Mouse (Mus musculus) stomach, embryonic 15.5 days (tissue): ENCODE measurements around the gene Nnmt. TPM values are rescaled to one million over a fixed set of nuclear protein-coding genes. Genes with fewer than 3 reads are reported as not detected.

ENCODE experiments used
- ATAC-seq: fragments of 200-750 bp; cut with Nextera tagmentation; 2 replicates; pipeline ENCODE4 v1.8.0; 2017; ENCODE audit warnings: low read depth, moderate number of reproducible peaks, moderate TSS enrichment; ENCODE audit not compliant: insufficient read depth, low FRiP score
- H3K27ac ChIP-seq: fragments of 300-500 bp; sonication (generic); 2 replicates; pipeline ENCODE4 v1.5.1; 2015; ENCODE audit warnings: mild to moderate bottlenecking, inconsistent platforms
- H3K27me3 ChIP-seq: fragments of 300-500 bp; sonication (generic); replicated peaks from 2 replicates; pipeline ENCODE4 v1.6.1; 2015; ENCODE audit warnings: inconsistent platforms
- H3K36me3 ChIP-seq: fragments of 300-500 bp; sonication (generic); 2 replicates; pipeline ENCODE4 v1.6.1; 2015; ENCODE audit warnings: inconsistent platforms
- H3K4me1 ChIP-seq: fragments of 300-500 bp; sonication (generic); 2 replicates; pipeline ENCODE4 v1.6.1; 2015; ENCODE audit warnings: inconsistent platforms
- H3K4me2 ChIP-seq: fragments of 300-500 bp; sonication (generic); 2 replicates; pipeline ENCODE4 v1.6.1; 2015; ENCODE audit warnings: mild to moderate bottlenecking, inconsistent platforms
- H3K4me3 ChIP-seq: fragments of 300-500 bp; sonication (generic); replicated peaks from 2 replicates; pipeline ENCODE4 v1.5.1; 2015; ENCODE audit warnings: inconsistent platforms
- H3K9ac ChIP-seq: fragments of 300-500 bp; sonication (generic); 2 replicates; pipeline ENCODE4 v1.6.1; 2015; ENCODE audit warnings: inconsistent platforms
- H3K9me3 ChIP-seq: fragments of 300-500 bp; sonication (generic); 2 replicates; pipeline ENCODE4 v1.6.1; 2016; ENCODE audit warnings: inconsistent platforms
- WGBS: fragments of 180-500 bp; shearing (Covaris S2); methylation state at CpG from one replicate; pipeline ENCODE4 v1.1.7; 2015; 5-methylcytosine and 5-hydroxymethylcytosine counted together
- polyA plus RNA-seq: library from polyadenylated mRNA; unstranded; fragments of >200 nt; fragmentation: Nextera tagmentation; extraction: Ambion mirVana; gene quantifications from 2 replicates; pipeline ENCODE4 v1.2.1, GENCODE M21; 2015

The Nnmt gene
- 2.1 and 3.5 TPM in 2 replicates for polyA plus RNA-seq

DNA sequence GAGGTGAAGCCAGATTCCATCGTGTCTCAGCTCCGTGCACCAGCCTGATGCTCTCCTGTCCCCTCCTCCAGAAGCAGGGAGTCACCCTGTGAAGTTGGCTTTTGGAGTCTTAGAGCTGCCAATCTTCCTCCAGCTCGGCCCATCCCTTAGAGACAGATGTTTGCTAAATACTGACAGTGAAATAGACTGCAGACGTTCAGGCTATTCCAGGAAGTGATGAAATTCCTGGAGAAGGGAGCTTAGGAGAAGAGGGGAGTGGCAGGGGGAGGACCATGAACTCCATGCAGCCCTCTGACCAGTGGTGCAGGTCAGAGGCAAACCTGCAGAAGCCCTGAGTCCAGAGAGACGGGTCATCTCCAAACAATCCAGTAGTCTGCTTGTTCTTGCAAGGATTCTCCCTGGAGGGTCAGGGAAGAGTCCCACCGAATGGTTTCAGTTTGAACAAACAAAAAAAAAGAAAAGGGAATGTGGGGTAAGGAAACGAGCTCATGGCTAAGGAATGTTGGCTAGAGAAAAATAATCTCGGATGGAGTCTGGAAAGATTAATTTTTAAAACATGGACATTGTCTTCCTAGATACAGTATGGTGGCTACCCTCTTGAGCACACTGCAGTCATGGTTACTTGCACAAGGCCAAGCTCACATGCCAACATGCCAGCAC, at the start of gene Nnmt:
Gene Nnmt, minus strand, starts transcription at position 215 of the 660 bp plus-strand sequence.
- Histone ChIP-seq H3K4me3 (no peak within 1 kb of the TSS), H3K9me3 (no peaks in the 10 kb centered on the region), H3K4me2 (no peak within 1 kb of the TSS), H3K9ac (no peak within 1 kb of the TSS), H3K27me3 (no peaks in the 10 kb centered on the region), H3K27ac (no peak within 1 kb of the TSS), H3K4me1 (no peaks in the 10 kb centered on the region), H3K36me3 (no peaks in the 10 kb centered on the region)
- WGBS: 22% methylated on average over 8 of the region's 8 CpGs
- ATAC-seq: no peak

DNA sequence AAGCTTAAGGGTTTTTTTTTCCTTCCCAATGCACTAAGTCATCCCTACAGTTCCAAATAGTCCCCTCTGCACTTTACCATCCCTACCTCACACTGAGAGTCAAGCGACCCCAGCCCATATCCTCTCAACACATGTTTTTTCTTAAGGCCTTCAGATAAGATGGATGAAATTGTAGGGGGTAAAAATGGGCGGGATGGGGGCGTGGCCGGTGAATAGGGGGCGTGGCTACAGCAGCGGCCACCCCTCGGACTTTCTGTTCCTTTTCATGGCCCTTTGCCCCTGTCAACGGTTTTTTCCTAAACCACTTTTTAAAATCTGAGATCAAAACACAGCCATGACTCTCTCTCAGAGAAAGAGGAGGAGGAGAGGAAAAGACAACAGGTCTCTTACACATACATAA, 49.8 kb upstream of the Nnmt start:
- Histone ChIP-seq H3K36me3 (no peaks in the 10 kb centered on the region), H3K4me2 (no peak overlapping the region), H3K4me3 (no peak overlapping the region), H3K9me3 (no peaks in the 10 kb centered on the region), H3K27me3 (0 out of 2 replicates have a peak, but pooled peaks cover 3% of the 10 kb centered on the region), H3K9ac (no peak overlapping the region), H3K27ac (no peak overlapping the region), H3K4me1 (peaks cover 8% of the 10 kb centered on the region)
- no peak for ATAC-seq
- 10% methylated on average over 8 of the region's 8 CpGs for WGBS

DNA sequence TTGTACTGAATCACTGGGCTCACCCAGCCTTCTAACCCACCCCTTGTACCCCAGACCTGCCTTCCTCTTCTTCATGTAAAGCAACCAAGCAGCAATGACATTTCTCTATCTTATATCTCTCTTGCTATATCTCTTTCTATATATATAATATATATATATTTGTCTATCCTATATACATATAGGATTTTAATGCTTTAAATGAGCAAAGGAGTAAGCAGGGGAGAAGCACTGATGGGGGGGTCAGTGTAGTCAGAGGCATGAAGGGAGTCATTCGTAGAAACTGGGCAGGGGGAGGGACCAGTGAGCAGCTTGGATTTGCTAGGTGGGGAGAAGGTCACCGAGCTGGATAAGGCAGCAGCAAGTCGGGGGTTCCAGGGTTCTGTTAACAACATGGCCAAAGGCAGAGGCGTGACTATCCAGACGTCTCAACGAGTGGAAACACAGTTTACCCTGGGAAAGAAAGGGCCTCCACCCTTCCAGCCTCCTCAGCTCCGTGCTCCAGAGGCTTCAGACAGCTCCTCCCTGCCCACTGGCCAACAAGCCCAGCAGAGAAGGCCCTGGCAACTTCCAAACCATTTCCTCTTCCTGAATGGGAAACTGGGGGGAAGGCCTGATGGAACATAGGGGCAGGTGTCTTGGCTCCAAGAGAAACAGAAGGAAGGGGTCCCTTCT, 48.6 kb upstream of the Nnmt start:
- 46% methylated on average over 7 of the region's 7 CpGs for WGBS
- Histone ChIP-seq H3K27ac (no peak overlapping the region), H3K27me3 (peaks cover 9% of the 10 kb centered on the region; the same call in 1 of the 2 replicates)

DNA sequence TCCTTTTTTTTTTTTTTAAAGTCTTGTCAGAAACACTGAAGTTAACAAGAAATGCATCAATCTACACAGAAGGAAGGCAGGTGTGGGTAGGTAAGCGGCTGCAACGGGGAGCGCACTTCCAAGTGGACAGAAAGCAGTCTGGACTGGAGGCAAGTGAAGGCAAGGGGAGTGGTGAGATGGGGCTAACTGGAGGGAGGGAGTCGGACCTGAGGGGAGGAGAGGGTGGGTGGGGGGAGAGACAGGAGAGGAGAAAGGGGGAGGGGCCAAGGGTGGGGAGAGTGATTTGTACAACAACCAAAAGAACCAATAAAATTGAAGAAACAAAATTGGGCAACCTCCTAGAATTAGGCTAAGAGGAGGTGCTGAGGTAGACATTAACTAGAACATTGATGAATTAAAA, 47.1 kb upstream of the Nnmt start:
- Histone ChIP-seq H3K9me3 (no peaks in the 10 kb centered on the region), H3K36me3 (no peaks in the 10 kb centered on the region), H3K9ac (no peak overlapping the region), H3K27me3 (peaks cover 8% of the 10 kb centered on the region; the same call in 1 of the 2 replicates), H3K4me2 (no peak overlapping the region), H3K27ac (no peak overlapping the region), H3K4me3 (no peak overlapping the region), H3K4me1 (peaks cover 21% of the 10 kb centered on the region)
- no peak for ATAC-seq
- WGBS: 57% methylated on average over 4 of the region's 4 CpGs

More for the DNA sequence above, 48.6 kb upstream of the Nnmt start:
- Histone ChIP-seq H3K9me3 (no peaks in the 10 kb centered on the region), H3K4me1 (peaks cover 16% of the 10 kb centered on the region), H3K4me3 (no peak overlapping the region), H3K4me2 (no peak overlapping the region), H3K36me3 (no peaks in the 10 kb centered on the region), H3K9ac (no peak overlapping the region)
- ATAC-seq: no peak

DNA sequence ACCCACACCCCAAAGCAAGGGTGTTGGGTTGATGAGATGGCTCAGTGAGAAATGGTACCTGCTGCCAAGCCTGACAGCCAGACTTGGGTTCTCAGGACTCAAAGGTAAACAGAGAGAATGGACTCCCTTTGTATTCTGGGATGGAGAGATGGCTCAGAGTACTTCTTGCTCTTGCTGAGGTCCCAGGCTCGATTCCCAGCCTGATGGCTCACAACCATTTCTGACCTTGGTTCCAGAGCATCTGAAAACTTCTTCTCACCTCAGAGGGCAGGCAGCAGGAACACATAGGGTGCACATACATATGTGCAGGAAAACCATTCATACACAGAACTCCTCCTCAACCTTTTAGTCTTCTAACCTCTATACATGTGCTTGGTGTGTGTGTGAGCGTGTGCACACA, 45.9 kb upstream of the Nnmt start:
- Histone ChIP-seq H3K36me3 (no peaks in the 10 kb centered on the region), H3K27me3 (peaks cover 6% of the 10 kb centered on the region; the same call in 1 of the 2 replicates), H3K9me3 (no peaks in the 10 kb centered on the region), H3K9ac (no peak overlapping the region), H3K4me2 (no peak overlapping the region), H3K4me1 (peaks cover 21% of the 10 kb centered on the region), H3K27ac (no peak overlapping the region), H3K4me3 (no peak overlapping the region)
- 86% methylated on average over 2 of the region's 2 CpGs for WGBS
- no peak for ATAC-seq

DNA sequence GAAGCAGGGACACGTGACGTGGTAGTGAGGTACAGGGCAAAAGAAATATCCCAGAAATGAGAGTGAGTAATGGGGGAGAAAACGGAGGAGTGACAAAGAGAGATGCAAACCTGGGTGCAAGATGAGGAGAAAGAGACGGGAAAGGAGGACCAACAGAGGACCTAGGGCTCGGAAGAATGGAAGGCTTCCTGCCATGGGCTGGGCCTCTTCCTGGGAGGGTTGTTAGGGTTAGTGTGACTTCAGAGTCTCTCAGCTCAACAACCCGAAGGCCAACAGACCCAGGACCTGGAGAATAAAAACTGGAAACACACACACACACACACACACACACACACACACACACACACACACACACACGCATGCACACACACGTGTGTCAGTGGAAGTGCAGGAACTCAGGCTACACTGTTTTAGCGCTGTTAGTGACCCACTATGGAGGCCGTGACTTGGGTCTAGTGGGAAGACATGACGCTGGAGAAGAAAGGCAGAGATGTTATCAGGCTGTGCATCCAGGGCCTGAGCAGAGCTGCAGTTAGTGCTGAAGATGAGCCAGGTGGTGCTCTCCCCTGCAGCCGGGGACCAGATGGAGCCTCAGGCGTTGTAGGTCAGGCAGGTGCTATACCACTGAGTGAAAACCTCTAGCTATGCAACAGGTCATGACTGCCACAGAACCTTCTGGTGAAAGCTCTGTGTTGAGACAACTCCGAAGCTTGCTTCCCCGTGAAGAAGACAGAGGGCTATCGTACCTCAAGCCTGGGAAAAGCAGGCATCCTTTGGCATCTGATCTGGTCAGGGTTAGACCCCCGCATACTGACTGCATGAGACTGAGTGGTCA, 45.1 kb upstream of the Nnmt start:
- no peak for ATAC-seq
- H3K9me3 ChIP-seq: no peaks in the 10 kb centered on the region
- 51% methylated on average over 17 of the region's 17 CpGs for WGBS
- H3K4me1 ChIP-seq: peaks cover 17% of the 10 kb centered on the region
- H3K36me3 ChIP-seq: no peaks in the 10 kb centered on the region
- H3K4me3 ChIP-seq: no peak overlapping the region
- H3K27ac ChIP-seq: no peak overlapping the region
- peak overlapping the region; percentile 56 for H3K4me2 ChIP-seq
- peaks cover 6% of the 10 kb centered on the region; the same call in 1 of the 2 replicates for H3K27me3 ChIP-seq
- no peak overlapping the region for H3K9ac ChIP-seq

DNA sequence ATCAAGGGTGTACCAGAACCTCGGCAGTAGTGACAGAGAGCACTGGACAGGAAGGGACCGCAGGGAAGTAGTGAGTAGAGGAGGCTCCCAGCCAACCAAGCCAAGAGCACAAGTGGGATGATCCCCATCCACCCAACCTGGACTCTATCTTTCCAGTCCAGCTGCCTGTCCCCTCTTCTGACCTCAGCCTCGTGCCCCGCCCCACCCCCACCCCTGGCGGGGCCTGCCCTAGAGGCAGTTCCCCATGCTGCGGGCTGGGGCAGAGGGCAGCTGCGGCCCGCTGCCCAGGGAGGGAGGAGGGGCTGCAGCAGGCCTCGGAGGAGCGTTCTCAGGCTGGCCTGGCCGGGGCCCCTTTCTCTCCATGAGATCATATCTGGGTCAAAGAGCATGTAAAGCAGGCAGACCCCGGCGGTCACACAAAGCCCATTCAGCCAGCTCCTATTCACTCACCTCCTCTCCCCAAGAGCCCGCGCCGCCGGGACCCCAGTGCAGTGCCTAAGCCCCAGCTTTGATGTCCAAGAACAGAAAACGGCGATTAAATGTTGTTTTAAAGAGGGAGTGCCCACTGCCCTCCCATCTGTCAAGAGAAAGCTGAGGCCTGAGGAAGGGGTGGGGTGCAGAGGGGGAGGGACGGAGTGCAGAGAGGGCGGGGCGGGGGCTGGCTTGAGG, 44.3 kb upstream of the Nnmt start:
- peaks cover 17% of the 10 kb centered on the region for H3K4me1 ChIP-seq
- ATAC-seq: peak; percentile 48; the same call in 1 of the 2 replicates
- WGBS: 4% methylated on average over 22 of the region's 22 CpGs

DNA sequence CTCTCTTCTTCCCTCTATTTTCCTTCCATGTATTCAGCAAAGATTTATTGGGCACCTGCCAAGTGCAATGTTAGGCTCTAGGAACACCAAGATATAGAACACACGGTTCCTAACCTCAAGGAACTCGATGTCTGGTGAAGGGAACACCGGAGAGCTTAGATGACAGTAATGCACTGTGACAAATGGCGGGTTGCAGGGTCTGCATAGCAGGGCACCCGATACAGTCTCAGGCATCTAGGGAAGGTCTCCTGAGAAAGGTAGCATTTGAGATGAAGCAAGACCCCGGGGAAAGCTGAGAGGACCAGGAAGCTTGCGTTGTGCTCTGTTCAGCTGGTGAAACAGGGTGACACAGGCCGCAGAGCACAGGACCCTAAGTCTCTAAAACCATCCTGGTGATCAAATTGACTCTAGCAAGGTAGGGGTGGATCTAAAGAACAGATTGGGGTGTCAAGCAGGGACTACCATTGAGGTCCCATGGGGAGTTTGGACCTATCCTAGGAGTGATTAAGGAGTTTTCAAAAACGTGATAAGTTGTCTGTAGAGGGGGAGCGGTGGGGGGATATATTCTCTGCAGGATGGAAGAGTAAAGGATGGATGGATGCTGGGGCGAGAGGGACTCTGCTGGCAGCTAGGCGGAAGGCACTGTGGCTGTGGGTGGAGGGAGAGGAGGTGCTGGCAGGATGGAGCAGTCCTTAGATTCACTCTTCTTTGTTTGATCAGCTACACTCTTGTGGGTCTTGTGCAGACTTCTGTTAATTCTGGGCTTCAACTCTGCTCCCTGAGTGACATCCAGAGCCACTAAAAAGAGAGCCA, 43.5 kb upstream of the Nnmt start:
- H3K27me3 ChIP-seq: peaks cover 6% of the 10 kb centered on the region; the same call in 1 of the 2 replicates
- H3K4me3 ChIP-seq: peak overlapping the region; percentile 27
- 53% methylated on average over 12 of the region's 12 CpGs for WGBS
- H3K27ac ChIP-seq: no peak overlapping the region
- H3K9ac ChIP-seq: no peak overlapping the region
- H3K4me1 ChIP-seq: peaks cover 13% of the 10 kb centered on the region
- H3K9me3 ChIP-seq: no peaks in the 10 kb centered on the region
- H3K4me2 ChIP-seq: peak overlapping the region; percentile 56
- no peak for ATAC-seq
- H3K36me3 ChIP-seq: no peaks in the 10 kb centered on the region

More for the DNA sequence above, 44.3 kb upstream of the Nnmt start:
- no peaks in the 10 kb centered on the region for H3K36me3 ChIP-seq
- no peaks in the 10 kb centered on the region for H3K9me3 ChIP-seq
- H3K9ac ChIP-seq: no peak overlapping the region
- H3K27ac ChIP-seq: no peak overlapping the region
- H3K4me2 ChIP-seq: peak overlapping the region; percentile 56
- peaks cover 6% of the 10 kb centered on the region; the same call in 1 of the 2 replicates for H3K27me3 ChIP-seq
- H3K4me3 ChIP-seq: peak overlapping the region; percentile 27

DNA sequence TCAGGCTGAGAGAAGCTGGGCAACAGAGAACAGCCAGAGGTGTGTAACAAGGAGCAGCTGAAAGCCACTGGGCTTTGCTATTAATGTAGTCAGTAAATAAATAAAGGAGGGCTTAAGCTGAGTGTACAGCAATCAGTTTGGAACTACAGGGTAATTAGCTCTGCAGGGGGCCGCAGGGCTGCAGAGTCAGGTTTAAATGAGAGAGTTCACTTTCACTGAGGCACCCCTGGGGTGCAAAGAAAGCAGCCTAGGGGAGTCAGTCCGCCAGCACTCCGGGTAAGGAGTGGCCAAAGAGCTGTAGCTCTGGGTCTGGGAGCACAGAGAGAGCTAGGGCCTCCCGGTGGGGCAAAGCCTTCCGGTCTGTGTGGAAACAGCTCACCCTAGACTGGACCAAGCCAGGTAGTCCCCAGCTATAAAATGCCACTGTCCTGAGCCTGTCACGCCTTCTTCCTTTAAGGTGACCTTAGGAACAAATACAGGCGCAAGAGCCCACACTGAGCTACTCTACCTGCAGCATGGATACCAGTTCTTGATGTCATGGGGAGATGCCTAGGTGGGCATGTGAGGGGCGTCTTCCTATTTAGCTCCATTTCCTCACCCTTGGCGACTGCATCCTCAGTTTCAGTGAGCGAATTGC, 42.8 kb upstream of the Nnmt start:
- peaks cover 6% of the 10 kb centered on the region; the same call in 1 of the 2 replicates for H3K27me3 ChIP-seq
- no peaks in the 10 kb centered on the region for H3K36me3 ChIP-seq
- H3K4me2 ChIP-seq: no peak overlapping the region
- H3K9me3 ChIP-seq: no peaks in the 10 kb centered on the region
- no peak overlapping the region for H3K4me3 ChIP-seq
- H3K9ac ChIP-seq: no peak overlapping the region
- H3K27ac ChIP-seq: no peak overlapping the region
- ATAC-seq: no peak
- peaks cover 13% of the 10 kb centered on the region for H3K4me1 ChIP-seq
- 49% methylated on average over 10 of the region's 10 CpGs for WGBS

DNA sequence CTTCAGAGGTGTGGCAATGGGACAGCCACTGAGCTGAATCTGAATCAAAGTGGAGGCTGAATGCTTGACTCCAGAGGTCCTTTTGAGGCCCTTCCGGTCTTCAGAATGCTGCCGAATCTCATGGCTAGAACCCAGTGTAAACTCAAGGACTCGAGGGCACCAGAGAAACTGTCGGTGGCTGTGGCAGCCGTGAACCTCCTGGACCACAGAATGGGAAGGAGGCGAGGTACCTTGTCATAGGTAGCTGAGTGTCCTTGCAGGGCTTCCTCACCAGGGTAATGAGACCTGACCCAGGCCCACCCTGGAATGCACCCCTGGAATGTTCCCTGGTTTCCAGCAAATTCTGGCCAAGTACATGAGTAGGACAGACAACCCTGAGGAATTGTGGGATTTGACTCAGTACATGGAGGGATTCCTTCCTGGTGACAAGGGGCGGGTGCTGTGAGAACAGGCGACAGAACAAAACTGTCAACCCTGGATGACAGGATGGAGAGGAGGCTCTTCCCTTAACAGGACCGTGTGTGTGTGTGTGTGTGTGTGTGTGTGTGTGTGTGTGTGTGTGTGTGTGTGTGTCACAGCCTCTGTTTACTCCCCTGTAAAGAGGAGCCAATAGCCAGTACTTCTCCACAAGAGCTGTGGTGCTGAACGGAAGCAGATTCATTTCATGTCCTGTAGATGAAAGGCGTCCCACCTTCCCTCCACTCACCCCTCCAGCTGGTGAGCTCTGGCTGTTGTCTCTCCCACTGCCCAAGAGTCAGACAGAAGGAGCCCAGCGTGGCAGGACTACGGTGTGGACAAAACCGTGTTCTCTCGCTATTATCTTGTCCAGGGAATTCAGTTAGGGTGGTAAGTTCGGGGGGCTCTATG, 42.1 kb upstream of the Nnmt start:
- Histone ChIP-seq H3K4me2 (no peak overlapping the region), H3K9me3 (no peaks in the 10 kb centered on the region), H3K4me3 (no peak overlapping the region), H3K27ac (no peak overlapping the region), H3K27me3 (peaks cover 6% of the 10 kb centered on the region; the same call in 1 of the 2 replicates), H3K36me3 (no peaks in the 10 kb centered on the region), H3K4me1 (peaks cover 13% of the 10 kb centered on the region), H3K9ac (no peak overlapping the region)
- ATAC-seq: no peak
- WGBS: 63% methylated on average over 16 of the region's 16 CpGs
